Mouse (Mus musculus) cortical plate, adult 2 months (tissue): Measurements from ENCODE around the gene Apoh.

Experiments used
- CTCF ChIP-seq: fragments of 200-500 bp; IDR thresholded peaks from 2 replicates; pipeline ENCODE4 v1.5.1; 2011; ENCODE audit warnings: mild to moderate bottlenecking, control low read depth, low read length; ENCODE audit not compliant: insufficient read depth; ENCODE audit errors: extremely low read depth
- POLR2A ChIP-seq: fragments of 200-500 bp; IDR thresholded peaks from 2 replicates; pipeline ENCODE4 v1.6.1; 2011; ENCODE audit warnings: mild to moderate bottlenecking, low read length, control low read depth; ENCODE audit not compliant: insufficient read depth; ENCODE audit errors: extremely low read depth

- TF ChIP-seq CTCF (no peak), POLR2A (no peak)
These were observed 82.9 kb downstream of the Apoh start for GRCm38 (mm10) chr11:108426086-108426485.
